Mouse (Mus musculus) thymus, postnatal 4 days (tissue): ENCODE measurements around the gene Ltc4s.
A peak's percentile ranks its signal among the peaks of the same experiment; 100 is the strongest.

Experiments used
- DNase-seq: peaks from one replicate; pipeline ENCODE4 v3.0.0; 2021

Ltc4s gene

GRCm38 (mm10) chr11:50245269-50245668 lies 6.9 kb upstream of the Ltc4s start:
- no peak for DNase-seq

GRCm38 (mm10) chr11:50243926-50244325 lies 5.5 kb upstream of the Ltc4s start:
- DNase-seq: no peak

DNA sequence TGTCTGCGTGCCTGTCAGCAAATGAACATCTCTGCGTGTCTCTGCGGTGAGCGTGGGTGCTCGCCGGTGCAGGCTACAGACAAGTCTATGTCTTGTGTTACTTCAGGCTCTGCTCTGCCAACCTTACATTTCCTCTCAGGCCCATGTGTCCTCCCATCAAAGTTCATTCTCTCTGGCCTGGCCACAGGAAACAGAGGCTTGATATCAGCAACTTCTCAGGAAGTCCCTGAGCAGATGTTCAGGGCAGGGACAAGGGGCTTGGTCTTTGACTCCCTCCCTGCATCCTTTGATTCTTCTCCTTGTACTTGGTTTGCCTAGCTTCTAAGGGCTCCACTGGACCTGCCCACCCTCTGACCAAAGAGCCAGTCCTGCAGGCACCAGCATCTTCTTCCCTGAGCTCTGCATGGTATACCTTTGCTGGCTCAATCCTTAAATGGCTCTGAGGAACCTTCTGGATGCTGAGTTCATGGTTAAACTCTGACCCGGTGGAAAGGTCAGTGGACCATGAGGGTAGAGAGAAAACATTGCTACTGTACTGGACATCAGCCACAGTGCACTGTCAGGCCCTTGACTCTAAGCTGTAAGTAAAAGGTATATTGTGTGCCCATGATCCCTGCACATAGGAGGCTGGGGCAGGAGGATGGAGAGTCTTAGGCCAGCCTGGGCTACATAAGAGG lies 2.0 kb upstream of the Ltc4s start:
- no peak for DNase-seq

DNA sequence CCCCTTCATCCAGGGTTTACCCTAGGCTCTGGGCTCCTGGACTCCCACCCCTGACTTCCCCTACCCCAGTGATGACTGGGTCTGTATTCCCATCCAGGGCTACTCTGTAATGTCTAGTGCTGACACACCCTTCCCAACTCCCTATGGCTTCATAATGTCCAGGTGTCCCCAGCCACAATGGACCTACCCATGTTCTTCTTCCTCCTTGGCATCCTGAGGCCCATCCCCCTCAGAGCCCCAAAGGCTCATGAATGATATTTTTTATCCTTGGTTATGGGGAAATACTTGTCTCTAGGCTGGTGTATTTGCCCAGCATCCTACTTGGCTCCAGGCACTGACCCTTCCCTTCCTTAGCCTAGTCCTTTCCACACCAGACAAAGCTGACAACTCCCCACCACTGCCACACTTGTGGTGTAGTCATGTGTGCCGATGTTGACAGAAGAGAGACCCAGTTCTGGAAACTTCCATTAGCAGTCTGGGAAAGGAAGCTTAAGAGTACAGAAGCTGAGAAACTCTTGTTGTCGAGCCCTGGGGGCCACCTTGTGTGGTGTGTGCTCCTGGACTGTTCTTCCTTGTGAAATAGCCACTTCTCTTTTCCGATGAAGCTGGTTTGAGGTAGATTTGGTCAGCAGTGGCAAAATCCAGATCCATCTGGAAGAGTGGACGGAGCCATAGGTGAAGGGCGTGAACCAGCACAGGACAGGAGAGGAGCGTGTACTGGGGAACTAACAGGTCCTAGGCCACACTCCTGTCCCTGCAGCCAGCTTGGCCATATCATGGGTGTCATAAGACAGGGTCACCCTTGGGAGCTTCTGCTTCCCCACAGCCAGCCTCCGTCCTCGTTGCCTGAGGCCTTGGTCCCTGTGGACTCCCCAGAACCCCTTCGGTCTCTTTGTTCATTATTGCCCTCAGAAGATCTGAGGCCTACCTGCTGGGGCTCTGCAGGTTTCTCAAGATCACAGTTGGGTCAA lies 690 bp upstream of the Ltc4s start:
- no peak for DNase-seq

GRCm38 (mm10) chr11:50236937-50237835 lies 1.2 kb downstream of the Ltc4s start:
- no peak for DNase-seq

DNA sequence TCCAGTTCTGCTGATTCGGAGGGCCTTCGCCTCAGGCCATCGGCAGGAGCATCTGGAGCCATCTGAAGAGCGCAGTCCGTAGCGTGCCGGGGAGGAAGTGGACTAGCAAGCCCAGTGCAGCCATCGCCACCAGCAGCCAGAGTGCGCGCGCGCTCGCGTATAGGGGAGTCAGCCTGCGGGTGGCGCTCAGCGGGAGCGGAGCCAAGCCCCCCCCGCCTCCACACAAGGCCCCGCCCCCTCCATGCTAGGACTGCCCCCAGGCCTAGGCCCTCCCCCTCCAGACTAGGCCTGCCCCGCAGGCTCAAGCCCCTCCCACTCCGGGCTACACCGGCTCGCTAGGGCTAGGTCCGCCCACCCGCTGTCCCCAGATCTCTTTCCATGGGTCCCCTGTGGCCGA lies 1.9 kb downstream of the Ltc4s start:
- peak; percentile 97 for DNase-seq

- no peak for DNase-seq
Measured at GRCm38 (mm10) chr11:50234606-50235005, 3.8 kb downstream of the Ltc4s start.

DNA sequence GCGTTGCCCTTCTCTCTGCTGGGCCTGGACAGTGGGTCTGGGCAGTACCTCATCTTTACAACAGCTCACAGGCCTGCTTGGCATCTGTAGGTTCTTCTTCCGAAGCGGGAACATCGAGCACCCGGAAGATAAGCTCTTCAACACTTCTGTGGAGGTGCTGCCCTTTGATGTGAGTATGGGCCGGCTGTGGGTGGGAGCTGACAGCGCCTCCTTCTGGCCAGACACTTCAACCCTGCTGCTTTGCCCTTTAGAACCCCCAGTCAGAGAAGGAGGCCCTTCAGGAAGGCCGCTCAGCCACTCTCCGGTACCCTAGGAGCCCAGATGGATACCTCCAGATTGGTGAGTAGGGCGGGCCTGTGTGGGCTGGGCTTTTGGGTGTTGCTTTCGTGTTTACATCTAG lies 4.4 kb downstream of the Ltc4s start:
- peak; percentile 69 for DNase-seq

DNA sequence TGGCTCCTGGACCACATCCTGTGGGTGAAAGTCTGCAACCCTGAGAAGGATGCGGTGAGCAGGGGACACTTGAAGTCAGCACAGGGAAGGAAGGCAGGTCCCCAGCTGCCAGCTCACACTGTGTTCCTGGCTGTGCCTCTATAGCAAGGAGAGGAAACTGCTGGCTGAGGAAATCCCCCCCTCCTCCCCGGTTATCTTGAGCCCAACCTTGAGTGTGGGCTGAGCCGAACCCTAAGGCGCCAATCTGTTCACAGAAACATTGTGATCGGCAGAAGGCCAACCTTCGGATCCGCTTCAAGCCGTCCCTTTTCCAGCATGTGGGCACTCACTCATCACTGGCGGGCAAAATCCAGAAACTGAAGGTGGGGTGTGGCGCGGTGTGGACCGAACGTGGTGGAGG lies 5.4 kb downstream of the Ltc4s start:
- DNase-seq: no peak

DNA sequence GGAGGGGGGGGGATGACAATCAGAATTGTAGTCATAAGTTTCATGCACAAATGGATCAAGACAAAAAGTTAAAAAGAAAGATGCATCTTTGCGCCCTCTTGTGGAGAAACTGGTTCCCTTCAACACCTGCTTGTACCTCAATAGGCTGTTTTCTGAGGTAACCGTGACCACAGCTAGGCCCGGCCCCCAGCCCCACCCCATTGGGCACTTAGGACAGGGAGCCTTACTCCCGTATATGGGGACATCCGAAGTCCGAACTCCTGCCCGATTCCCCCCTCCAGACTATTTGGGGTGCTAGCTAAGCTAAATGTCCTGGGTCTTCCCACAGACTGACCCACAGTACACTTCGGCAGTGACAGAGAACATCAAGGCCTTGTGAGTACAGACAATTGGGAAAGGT lies 7.0 kb downstream of the Ltc4s start:
- DNase-seq: peak; percentile 69

DNA sequence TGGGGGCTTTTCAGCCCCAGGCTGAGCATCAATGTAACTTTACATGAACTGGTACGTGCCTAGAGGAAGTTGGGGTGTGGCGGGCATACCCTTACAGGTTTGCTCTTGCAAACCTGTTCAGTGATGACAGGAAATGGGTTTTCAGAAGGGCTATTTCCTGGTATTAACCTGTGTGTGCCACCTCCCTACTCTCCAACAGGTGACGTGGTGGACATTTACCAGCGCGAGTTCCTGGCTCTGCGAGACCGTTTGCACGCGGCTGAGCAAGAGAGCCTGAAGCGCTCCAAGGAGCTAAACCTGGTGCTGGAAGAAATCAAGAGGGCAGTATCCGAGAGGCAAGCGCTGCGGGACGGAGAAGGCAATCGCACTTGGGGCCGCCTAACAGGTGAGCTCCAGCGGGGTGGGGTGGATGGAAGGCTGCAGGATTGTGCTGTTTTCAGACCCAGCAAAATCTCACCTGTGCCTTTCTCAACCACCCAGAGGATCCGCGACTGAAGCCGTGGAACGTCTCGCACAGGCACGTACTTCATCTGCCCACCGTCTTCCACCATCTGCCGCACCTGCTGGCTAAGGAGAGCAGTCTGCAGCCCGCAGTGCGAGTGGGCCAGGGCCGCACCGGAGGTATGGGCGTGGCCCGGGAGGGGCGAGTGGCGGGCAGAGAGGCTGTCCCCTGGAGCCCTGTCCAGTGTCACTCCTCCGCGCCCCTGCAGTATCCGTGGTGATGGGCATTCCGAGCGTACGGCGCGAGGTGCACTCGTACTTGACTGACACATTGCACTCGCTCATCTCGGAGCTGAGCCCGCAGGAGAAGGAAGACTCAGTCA lies 7.7 kb downstream of the Ltc4s start:
- no peak for DNase-seq

DNA sequence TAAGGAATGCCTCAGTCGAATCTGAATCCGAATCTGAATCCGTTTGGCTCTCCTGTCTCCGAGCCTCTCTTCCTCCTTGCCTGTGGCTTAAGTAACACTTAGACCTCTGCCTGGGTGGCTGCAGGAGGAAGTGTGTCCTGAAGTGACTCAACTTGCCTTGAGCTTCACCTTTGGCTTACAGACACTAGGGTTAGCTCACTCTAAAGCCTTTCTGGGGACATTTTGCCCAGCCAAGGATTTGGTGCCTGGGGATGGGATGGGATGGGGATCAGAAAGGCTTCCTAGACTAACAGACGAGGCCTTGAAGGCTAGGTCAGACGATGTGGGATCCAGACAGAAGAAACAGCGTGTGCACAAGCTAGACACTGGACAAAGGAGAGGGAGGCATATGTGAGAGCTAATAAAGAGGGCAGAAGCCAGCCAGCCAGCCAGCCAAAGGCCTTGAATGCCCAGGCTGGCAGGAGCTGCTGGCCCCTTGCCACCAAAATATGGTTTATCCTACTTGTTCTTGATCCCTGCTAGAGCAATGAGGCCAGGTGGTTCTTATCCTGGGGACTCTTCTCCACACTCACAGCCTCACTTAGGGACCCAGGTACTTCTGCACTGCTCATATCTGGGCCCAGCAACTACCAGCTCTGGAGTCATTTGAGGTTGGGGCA lies 9.0 kb downstream of the Ltc4s start:
- DNase-seq: no peak

GRCm38 (mm10) chr11:50228772-50229171 lies 9.6 kb downstream of the Ltc4s start:
- DNase-seq: no peak

DNA sequence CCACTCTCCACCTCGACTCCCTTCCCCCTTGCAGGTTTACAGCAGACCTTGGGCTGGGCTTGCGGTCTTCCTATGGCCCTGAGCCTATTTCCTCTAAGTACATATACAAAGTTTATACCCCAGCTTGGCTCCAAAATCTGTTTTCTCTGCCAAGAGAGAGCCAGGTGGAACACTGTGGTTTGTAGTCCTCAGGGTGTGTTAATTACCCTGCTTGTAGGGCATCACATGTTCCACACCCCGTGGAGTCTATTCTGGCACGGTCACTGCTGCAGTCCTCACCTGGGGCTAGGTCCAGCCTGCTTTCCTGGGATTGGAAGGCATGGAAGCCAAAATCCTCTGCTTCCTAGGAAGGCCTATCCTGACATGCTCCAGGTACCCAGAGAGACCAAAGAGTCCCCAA lies 10.7 kb downstream of the Ltc4s start:
- no peak for DNase-seq

- DNase-seq: no peak
Measured at GRCm38 (mm10) chr11:50227226-50227625, 11.2 kb downstream of the Ltc4s start.

- no peak for DNase-seq
Measured at GRCm38 (mm10) chr11:50226406-50226805, 12.0 kb downstream of the Ltc4s start.

DNA sequence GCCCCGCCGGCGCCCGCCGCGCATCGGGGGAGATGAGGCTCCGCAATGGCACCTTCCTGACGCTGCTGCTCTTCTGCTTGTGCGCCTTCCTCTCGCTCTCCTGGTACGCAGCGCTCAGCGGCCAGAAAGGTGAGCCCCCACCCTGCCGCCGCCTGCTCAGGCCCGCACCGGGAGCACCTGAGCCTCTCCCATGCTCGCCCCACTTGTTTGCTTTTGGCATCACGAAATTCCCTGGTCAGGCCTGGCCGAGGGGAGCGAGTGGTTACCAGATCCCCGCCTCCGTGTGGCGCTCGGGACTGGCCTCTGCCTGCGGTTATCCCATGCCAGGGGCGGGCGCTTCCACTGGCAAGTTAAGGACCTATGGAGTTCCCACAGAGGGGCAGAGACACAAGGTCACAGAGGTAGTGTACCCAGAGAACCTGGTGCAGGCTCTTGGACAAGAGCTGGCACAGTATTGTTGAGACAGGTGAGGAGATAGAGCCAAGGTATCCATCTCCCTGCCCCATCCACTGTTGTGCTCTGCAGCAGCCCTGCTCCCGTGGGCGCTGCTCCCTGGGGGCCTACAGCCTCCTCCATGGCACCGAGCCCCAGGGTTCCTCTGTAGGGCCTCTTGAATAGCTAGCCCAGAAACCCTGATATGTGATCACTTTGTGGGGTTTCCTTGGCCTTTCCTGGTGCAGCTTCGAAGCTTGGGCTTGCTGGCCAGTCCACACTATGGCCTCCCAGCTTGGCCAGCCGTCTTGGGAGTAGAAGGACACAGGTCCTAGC lies 12.6 kb downstream of the Ltc4s start:
- DNase-seq: peak; percentile 68

DNA sequence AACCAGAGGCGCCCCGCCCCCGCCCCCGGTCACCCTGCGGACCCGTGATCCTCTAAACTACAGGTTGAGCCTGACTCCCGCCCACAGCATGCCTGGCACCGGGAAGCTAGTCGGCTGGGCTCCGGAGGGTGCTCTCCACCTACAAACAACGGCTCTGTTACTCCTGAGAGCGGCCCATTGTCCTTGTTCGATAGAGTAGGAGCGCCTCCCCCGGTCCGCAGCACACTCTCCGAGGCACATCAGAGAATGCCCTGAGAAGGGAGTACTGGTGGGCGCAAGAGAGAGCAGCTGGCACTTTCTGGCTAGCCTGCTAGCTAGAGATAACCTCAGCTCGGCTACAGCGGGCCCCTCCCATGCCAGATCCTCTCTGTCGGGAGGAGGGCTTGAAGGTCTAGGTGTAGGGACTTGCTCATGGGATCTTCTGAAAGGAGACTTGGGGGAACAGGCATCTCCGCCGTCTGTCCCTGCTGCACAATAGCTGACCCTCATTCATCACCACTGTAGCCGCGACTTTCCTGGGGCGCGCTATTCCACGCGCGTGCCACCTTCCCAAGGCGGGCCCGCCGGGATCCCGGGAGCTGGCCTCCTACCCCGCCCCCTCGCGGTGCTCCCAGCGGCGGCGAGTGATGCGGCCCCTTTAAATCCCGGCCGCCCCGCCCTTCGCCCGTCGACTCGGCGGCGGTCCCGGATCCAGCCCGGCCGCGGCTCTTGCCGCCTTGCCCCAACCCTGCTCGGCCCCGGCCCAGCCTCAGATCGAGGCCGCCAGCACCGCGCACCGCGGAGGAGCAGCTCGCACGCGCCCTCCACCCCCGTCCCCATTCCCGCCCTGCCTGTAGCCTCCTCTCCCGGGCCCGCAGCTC lies 13.5 kb downstream of the Ltc4s start:
- DNase-seq: peak; percentile 78

DNA sequence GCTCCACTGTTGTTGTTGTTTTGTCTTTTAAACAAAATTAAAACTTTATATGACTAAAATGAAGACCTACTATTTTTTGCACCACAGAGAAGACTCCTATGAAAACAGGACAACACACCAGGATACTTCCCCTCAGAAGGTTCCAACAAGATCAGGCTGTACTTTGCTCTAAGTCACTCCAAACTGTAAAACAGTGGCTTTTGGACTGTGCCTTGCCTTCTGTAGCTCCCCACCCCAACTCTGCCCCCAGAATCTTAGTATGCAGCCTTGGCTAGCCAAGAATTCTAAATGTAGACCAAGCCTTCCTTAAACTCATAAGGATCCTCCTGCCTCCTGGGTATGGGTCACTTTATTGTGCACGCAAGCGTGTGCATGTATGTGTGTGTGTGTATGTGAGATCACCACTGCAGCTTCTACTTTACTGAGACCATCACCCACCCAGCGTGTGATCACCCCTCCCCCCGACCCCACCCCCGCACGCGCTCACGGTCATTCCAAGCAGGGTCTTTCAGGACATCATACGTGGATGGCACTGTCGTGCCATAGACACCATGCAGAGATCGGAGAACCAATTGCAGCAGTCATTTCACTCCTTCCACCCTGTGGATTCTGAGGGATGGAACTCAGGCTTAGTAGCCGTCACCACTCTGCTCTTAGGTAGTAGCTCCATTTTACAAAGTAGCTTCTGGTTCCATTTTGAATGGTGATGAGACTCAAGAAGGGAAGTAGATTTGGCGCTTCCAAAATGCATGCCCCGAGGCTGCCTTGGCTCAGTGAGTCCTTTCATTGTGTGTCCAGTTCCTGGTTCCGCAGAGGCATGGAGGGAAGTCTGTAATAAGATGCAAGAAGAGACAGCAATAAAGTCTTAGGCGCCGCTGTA lies 14.4 kb downstream of the Ltc4s start:
- no peak for DNase-seq
